Mouse (Mus musculus) heart, embryonic 14.5 days (tissue): ENCODE results near the gene Spic. TPM values are rescaled to one million over a fixed set of nuclear protein-coding genes. Genes with fewer than 3 reads are reported as not detected.
"Not testable (repeated sequence)": the region's sequence is repeated elsewhere in the genome, so short reads cannot be mapped to it uniquely, and the experiment has no call there.

Experiments
- ATAC-seq: fragments of 200-750 bp; cut with Nextera tagmentation; 2 replicates; pipeline ENCODE4 v1.8.0; 2017; ENCODE audit warnings: low read depth, moderate TSS enrichment; ENCODE audit not compliant: insufficient number of reproducible peaks, insufficient read depth, low FRiP score
- H3K27ac ChIP-seq, 2 experiments: fragments of 200-500 bp in 1 of 2; fragments of 300-500 bp in 1 of 2; sonication (generic) in 1 of 2; replicated peaks in 1 of 2; 2 replicates each; pipeline ENCODE4 v1.5.1; 2012 to 2014; ENCODE audit warnings: low read depth in 2 of 2, low read length in 2 of 2, control low read depth in 1 of 2, mild to moderate bottlenecking in 1 of 2, mixed read lengths in 1 of 2; ENCODE audit not compliant: control insufficient read depth in 1 of 2, insufficient read depth in 1 of 2
- H3K27me3 ChIP-seq: fragments of 300-500 bp; sonication (generic); 2 replicates; pipeline ENCODE4 v1.6.1; 2014; ENCODE audit warnings: mild to moderate bottlenecking, low read length, control low read depth; ENCODE audit not compliant: control insufficient read depth, insufficient read depth
- H3K36me3 ChIP-seq: fragments of 300-500 bp; sonication (generic); 2 replicates; pipeline ENCODE4 v1.6.1; 2014; ENCODE audit warnings: mild to moderate bottlenecking, control low read depth, low read length, mixed read lengths; ENCODE audit not compliant: control insufficient read depth, insufficient read depth
- H3K4me1 ChIP-seq, 2 experiments: fragments of 200-500 bp in 1 of 2; fragments of 300-500 bp in 1 of 2; sonication (generic) in 1 of 2; 2 replicates each; pipeline ENCODE4 v1.6.1; 2012 to 2014; ENCODE audit warnings: low read length in 2 of 2, control low read depth in 1 of 2, mixed read lengths in 1 of 2; ENCODE audit not compliant: control insufficient read depth in 2 of 2, insufficient read depth in 2 of 2
- H3K4me2 ChIP-seq: fragments of 300-500 bp; sonication (generic); 2 replicates; pipeline ENCODE4 v1.6.1; 2014; ENCODE audit warnings: mild to moderate bottlenecking, low read length
- H3K4me3 ChIP-seq, 2 experiments: fragments of 200-500 bp in 1 of 2; fragments of 300-500 bp in 1 of 2; sonication (generic) in 1 of 2; 2 replicates each; pipeline ENCODE4 v1.5.1; 2012 to 2014; ENCODE audit warnings: low read length in 2 of 2, mild to moderate bottlenecking in 2 of 2, control low read depth in 1 of 2, low read depth in 1 of 2, moderate library complexity in 1 of 2; ENCODE audit not compliant: control insufficient read depth in 1 of 2, insufficient read depth in 1 of 2
- H3K9ac ChIP-seq: fragments of 300-500 bp; sonication (generic); 2 replicates; pipeline ENCODE4 v1.6.1; 2014; ENCODE audit warnings: mild to moderate bottlenecking, low read length
- H3K9me3 ChIP-seq: fragments of 300-500 bp; sonication (generic); 2 replicates; pipeline ENCODE4 v1.6.1; 2016; ENCODE audit warnings: low read length, control low read depth; ENCODE audit not compliant: control insufficient read depth
- WGBS: fragments of 180-500 bp; shearing (Covaris S2); extraction: QIAGEN DNeasy Blood & Tissue Kit; methylation state at CpG from one replicate; pipeline ENCODE4 v1.1.7; 2014; 5-methylcytosine and 5-hydroxymethylcytosine counted together
- polyA plus RNA-seq: library from polyadenylated mRNA; unstranded; fragments of >200 nt; fragmentation: Nextera tagmentation; extraction: Ambion mirVana; gene quantifications from 2 replicates; pipeline ENCODE4 v1.2.1, GENCODE M21; 2014

Gene Spic
- polyA plus RNA-seq, 1 experiment from 2014 or later, result 0.45 TPM

- H3K9me3 ChIP-seq, result no peaks in the 10 kb centered on the region
- no peak for ATAC-seq
- H3K36me3 ChIP-seq, result no peaks in the 10 kb centered on the region
- no peaks in the 10 kb centered on the region for H3K27me3 ChIP-seq
- 65% methylated on average over 6 of the region's 6 CpGs for WGBS
- H3K4me2 ChIP-seq, result no peak overlapping the region
- H3K27ac ChIP-seq, result no peak overlapping the region
- H3K9ac ChIP-seq, result no peak overlapping the region
- H3K4me3 ChIP-seq, result no peak overlapping the region
- no peaks in the 10 kb centered on the region for H3K4me1 ChIP-seq
Measured at GRCm38 (mm10) chr10:88700938-88701337, 16.1 kb upstream of the Spic start.

- no peak for ATAC-seq
- Histone ChIP-seq H3K9me3 (no peaks in the 10 kb centered on the region), H3K9ac (no peak overlapping the region), H3K27ac (no peak overlapping the region), H3K27me3 (no peaks in the 10 kb centered on the region), H3K36me3 (no peaks in the 10 kb centered on the region), H3K4me1 (no peaks in the 10 kb centered on the region), H3K4me2 (no peak overlapping the region), H3K4me3 (no peak overlapping the region)
- 69% methylated on average over 4 of the region's 4 CpGs for WGBS
Measured at GRCm38 (mm10) chr10:88682904-88683563, 1.8 kb downstream of the Spic start.

- H3K27ac ChIP-seq, result no peak overlapping the region
- WGBS, result 83% methylated on average over 7 of the region's 7 CpGs
- no peak overlapping the region for H3K9ac ChIP-seq
- H3K4me3 ChIP-seq, result no peak overlapping the region
- no peaks in the 10 kb centered on the region for H3K27me3 ChIP-seq
- no peaks in the 10 kb centered on the region for H3K36me3 ChIP-seq
- no peaks in the 10 kb centered on the region for H3K9me3 ChIP-seq
- no peak overlapping the region for H3K4me2 ChIP-seq
- H3K4me1 ChIP-seq, result no peaks in the 10 kb centered on the region
- ATAC-seq, result no peak
Measured at GRCm38 (mm10) chr10:88672825-88673224, 12.0 kb downstream of the Spic start.

GRCm38 (mm10) chr10:88672123-88672522, 12.7 kb downstream of the Spic start:
- H3K27ac ChIP-seq, result no peak overlapping the region
- H3K9ac ChIP-seq, result no peak overlapping the region
- H3K9me3 ChIP-seq, result no peaks in the 10 kb centered on the region
- H3K4me1 ChIP-seq, result no peaks in the 10 kb centered on the region
- no peak for ATAC-seq
- H3K4me3 ChIP-seq, result no peak overlapping the region
- H3K4me2 ChIP-seq, result no peak overlapping the region
- WGBS, result 85% methylated on average over 6 of the region's 6 CpGs
- H3K27me3 ChIP-seq, result no peaks in the 10 kb centered on the region
- no peaks in the 10 kb centered on the region for H3K36me3 ChIP-seq

GRCm38 (mm10) chr10:88669719-88670118, 15.1 kb downstream of the Spic start:
- no peak overlapping the region for H3K4me3 ChIP-seq
- H3K36me3 ChIP-seq, result no peaks in the 10 kb centered on the region
- no peak overlapping the region for H3K4me2 ChIP-seq
- no peaks in the 10 kb centered on the region for H3K4me1 ChIP-seq
- no peak overlapping the region for H3K27ac ChIP-seq
- ATAC-seq, result no peak
- H3K9me3 ChIP-seq, result no peaks in the 10 kb centered on the region
- no peaks in the 10 kb centered on the region for H3K27me3 ChIP-seq
- no peak overlapping the region for H3K9ac ChIP-seq
- 31% methylated on average over 1 of the region's 1 CpGs for WGBS

- not testable (repeated sequence) for H3K4me2 ChIP-seq, H3K4me3 ChIP-seq, H3K9me3 ChIP-seq, H3K4me1 ChIP-seq, H3K36me3 ChIP-seq, H3K9ac ChIP-seq, H3K27ac ChIP-seq, ATAC-seq, H3K27me3 ChIP-seq
Measured at GRCm38 (mm10) chr10:88663856-88664255, 21.0 kb downstream of the Spic start.

GRCm38 (mm10) chr10:88658918-88659317, 25.9 kb downstream of the Spic start:
- ATAC-seq, result no peak

GRCm38 (mm10) chr10:88645448-88645847, 39.4 kb downstream of the Spic start:
- Histone ChIP-seq H3K4me1 (peaks cover 3 to 11% of the 10 kb centered on the region in 2 experiments), H3K27me3 (no peaks in the 10 kb centered on the region), H3K36me3 (no peaks in the 10 kb centered on the region), H3K4me2 (peak overlapping the region; percentile 18; the same call in 1 of the 2 replicates), H3K27ac (peak overlapping the region; percentile 64 to 69), H3K9me3 (no peaks in the 10 kb centered on the region), H3K4me3 (no peak overlapping the region), H3K9ac (no peak overlapping the region)
- 0 out of 2 replicates have a peak, but pooled peaks have one; percentile 43 for ATAC-seq
- WGBS, result 2% methylated on average over 5 of the region's 5 CpGs

More at GRCm38 (mm10) chr10:88658918-88659317, 25.9 kb downstream of the Spic start:
- no peak overlapping the region for H3K4me2 ChIP-seq
- H3K27me3 ChIP-seq, result no peaks in the 10 kb centered on the region
- H3K9me3 ChIP-seq, result no peaks in the 10 kb centered on the region
- no peak overlapping the region for H3K4me3 ChIP-seq
- no peaks in the 10 kb centered on the region for H3K4me1 ChIP-seq
- 83% methylated on average over 4 of the region's 4 CpGs for WGBS
- no peak overlapping the region for H3K9ac ChIP-seq
- no peaks in the 10 kb centered on the region for H3K36me3 ChIP-seq
- no peak overlapping the region for H3K27ac ChIP-seq
